Mouse (Mus musculus) lung, adult 10 weeks (tissue): ENCODE results near the gene Phykpl. TPM values are rescaled to one million over a fixed set of nuclear protein-coding genes. Genes with fewer than 3 reads are reported as not detected.

Source experiments
- polyA plus RNA-seq: library from polyadenylated mRNA; stranded (reverse); fragments of 350-450 nt; fragmentation: Illumina TruSeq; extraction: RNeasy Lipid Tissue Mini Kit (QIAGEN cat#74804); gene quantifications from one replicate; pipeline ENCODE4 v1.2.3, GENCODE M21; 2014; ENCODE audit warnings: low read depth, low replicate concordance; ENCODE audit not compliant: insufficient read depth

The Phykpl gene
- polyA plus RNA-seq: 6.1 TPM

GRCm38 (mm10) chr11:51584431-51585248 is at the start of gene Phykpl:
Phykpl (plus strand) TSS chr11:51584757.

DNA sequence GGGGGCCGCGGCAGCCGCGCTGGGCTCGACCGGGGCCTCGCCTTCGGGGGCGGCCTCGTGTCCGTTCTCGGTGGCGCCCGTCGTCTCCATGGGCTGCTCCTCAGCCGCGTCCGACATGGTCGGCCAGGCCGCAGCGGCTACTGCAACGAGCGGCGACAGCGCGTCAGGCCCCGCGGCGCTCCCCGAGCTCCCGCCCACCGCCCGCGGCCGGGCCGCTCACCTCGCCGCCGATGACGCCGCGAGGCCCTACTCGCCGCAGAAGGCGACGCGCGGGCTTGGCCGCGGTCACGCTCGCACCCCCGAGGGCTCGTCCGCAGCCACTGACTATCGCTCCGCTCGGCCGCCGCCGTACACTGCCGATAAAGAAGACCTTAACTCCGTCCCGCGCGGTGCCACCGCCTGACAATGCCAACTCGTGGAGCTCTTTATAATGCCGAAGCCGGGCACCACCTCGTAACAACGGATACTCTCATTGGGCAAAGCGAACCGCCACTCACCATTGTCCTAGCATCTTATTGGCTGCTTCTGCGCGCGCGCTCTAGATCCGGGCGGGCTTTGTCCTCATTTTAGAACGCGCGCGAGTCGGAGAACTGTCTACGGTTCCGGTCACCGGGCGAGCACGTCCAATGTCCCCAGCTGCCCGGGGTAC is 22.0 kb downstream of the Phykpl start, which contains the start of gene Hnrnpab:
TSS of gene Hnrnpab (minus strand) at position 401 of the 649 bp plus-strand sequence.

DNA sequence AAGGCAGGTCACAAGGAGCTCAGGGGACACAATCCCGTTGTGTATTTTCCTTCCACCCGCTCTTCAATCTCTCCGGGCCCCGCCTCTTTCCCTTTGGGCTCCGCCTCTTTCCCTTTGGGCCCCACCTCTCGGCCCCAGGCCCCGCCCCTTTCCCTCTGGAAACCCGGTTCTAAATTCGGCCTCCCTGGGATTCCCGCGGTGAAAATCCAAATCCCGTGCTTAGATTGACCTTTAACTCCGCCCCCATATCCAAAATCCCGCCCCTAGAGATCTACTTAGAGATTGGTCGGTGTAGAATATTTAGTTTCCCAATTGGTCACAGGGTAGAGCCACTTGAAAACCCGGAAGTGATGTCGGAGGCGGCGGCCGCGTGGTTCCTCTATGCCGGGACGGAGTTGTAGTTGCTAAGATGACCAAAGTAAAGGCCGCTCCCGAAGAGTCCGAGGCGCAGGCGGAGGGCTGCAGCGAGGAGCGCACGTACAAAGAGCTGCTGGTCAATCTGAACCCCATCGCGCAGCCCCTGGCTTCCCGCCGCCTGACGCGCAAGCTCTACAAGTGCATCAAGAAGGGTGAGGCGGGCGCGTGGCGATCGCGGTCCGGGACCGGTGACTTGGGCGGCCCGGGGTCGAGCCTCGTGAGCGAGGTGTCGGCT is 35.0 kb downstream of the Phykpl start, which contains the start of gene Nhp2:
TSS of gene Nhp2 (plus strand) at position 327 of the 652 bp plus-strand sequence.

DNA sequence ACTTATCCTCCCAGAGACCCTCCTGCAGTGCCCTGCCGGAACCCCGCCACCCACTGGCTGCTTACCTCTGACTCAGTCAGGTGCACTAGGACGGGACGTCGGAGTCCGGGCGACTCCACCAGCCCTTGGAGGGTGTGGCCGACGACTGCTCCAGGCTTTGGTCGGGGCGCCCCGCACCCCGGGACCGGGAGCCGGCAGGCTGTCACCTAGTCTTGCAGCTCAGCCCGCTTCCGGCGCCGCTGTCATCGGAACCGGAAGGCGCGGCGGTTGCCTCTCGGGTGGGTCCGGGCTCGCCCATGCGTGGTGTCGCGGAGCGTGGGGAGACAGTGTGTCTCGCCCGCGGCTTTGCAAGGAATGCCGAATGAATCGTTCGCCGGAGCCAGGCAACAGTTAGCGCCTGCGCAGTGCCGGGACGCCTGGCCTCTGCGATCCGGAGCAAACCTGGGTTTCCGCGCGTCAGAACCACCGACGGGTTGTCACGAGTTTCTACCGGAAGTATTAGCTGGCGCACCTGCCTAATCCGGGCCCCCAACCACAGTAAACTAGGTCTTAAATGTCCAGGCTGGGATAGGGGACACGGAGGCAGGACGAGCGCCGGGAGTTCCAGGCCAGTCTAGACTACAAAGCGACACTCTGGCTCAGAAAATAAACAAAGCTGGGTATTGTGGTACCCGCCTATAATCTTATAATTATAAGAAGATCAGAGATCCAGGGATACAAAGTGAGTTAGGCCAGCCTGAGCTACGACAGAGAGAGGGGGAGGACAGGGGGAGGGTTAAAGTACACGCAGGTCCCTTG is 51.2 kb downstream of the Phykpl start, which contains the start of gene Rmnd5b:
TSS of gene Rmnd5b (minus strand) at position 372 of the 798 bp plus-strand sequence.

GRCm38 (mm10) chr11:51650691-51651515 is 66.3 kb downstream of the Phykpl start, which contains the start of the genes N4bp3 and D930048N14Rik:
N4bp3 (minus strand) TSS chr11:51650842.
D930048N14Rik (plus strand) TSS chr11:51650954.

Other genes with a start within 250 kb of the Phykpl start
- gene Hnrnpab, start 22.1 kb downstream of the Phykpl start, polyA plus RNA-seq: 131 TPM
- 50.3 TPM for gene Nhp2, start 35.0 kb downstream of the Phykpl start, polyA plus RNA-seq
- 18.5 TPM for gene Rmnd5b, start 51.1 kb downstream of the Phykpl start, polyA plus RNA-seq
- gene N4bp3, start 66.1 kb downstream of the Phykpl start, polyA plus RNA-seq: 21.9 TPM
- gene D930048N14Rik, start 66.2 kb downstream of the Phykpl start, polyA plus RNA-seq: 2.3 TPM
- gene 0610009B22Rik, start 104.1 kb downstream of the Phykpl start, polyA plus RNA-seq: 26.3 TPM
- gene Sec24a, start 178.9 kb downstream of the Phykpl start, polyA plus RNA-seq: 3.5 TPM
- gene Sar1b, start 178.9 kb downstream of the Phykpl start, polyA plus RNA-seq: 89.7 TPM